Mouse (Mus musculus) midbrain, embryonic 15.5 days (tissue): ENCODE measurements at regions not wholly inside any gene's neighbourhood (a gene's known extent, or its start where the extent isn't known, plus 50 kb on each side); places are given as distances from the start of the nearest gene placed in this dataset.

Source experiments
- ATAC-seq: fragments of 200-750 bp; cut with Nextera tagmentation; replicated peaks from 2 replicates; pipeline ENCODE4 v1.8.0; 2017; ENCODE audit warnings: moderate TSS enrichment
- H3K27ac ChIP-seq: fragments of 300-500 bp; sonication (generic); 2 replicates; pipeline ENCODE4 v1.5.1; 2015; ENCODE audit warnings: mild to moderate bottlenecking, inconsistent platforms
- H3K27me3 ChIP-seq: fragments of 300-500 bp; sonication (generic); replicated peaks from 2 replicates; pipeline ENCODE4 v1.6.1; 2015; ENCODE audit warnings: inconsistent platforms
- H3K36me3 ChIP-seq: fragments of 300-500 bp; sonication (generic); replicated peaks from 2 replicates; pipeline ENCODE4 v1.6.1; 2015; ENCODE audit warnings: inconsistent platforms
- H3K4me1 ChIP-seq: fragments of 300-500 bp; sonication (generic); 2 replicates; pipeline ENCODE4 v1.6.1; 2015; ENCODE audit warnings: inconsistent platforms
- H3K4me2 ChIP-seq: fragments of 300-500 bp; sonication (generic); 2 replicates; pipeline ENCODE4 v1.6.1; 2015; ENCODE audit warnings: inconsistent platforms, mild to moderate bottlenecking, moderate library complexity
- H3K4me3 ChIP-seq: fragments of 300-500 bp; sonication (generic); 2 replicates; pipeline ENCODE4 v1.5.1; 2015; ENCODE audit warnings: mild to moderate bottlenecking, inconsistent platforms
- H3K9ac ChIP-seq: fragments of 300-500 bp; sonication (generic); 2 replicates; pipeline ENCODE4 v1.6.1; 2015; ENCODE audit warnings: mild to moderate bottlenecking, inconsistent platforms
- H3K9me3 ChIP-seq: fragments of 300-500 bp; sonication (generic); 2 replicates; pipeline ENCODE4 v1.6.1; 2016; ENCODE audit warnings: inconsistent platforms
- WGBS: fragments of 180-500 bp; shearing (Covaris S2); methylation state at CpG from one replicate; pipeline ENCODE4 v1.1.7; 2015; ENCODE audit warnings: mixed read lengths; 5-methylcytosine and 5-hydroxymethylcytosine counted together

DNA sequence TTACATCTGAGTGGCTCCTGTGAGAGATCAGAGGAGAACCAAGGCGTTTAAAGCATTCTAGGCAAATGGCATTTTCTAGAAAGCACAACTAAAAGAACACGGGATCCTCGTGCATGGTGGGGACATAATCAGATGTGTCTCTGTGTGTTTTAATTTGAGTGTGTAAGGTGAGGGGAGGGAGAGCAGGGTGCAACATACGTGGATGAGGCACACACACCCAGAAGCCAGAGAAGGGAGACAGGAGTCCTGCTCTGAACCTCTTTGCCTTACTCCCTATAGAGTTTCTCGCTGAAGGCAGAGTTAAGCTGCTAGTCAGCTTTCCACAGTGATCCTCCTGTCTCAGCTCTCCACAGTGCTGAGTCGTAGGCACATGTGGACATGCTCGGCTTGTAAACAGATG is 386.1 kb downstream of the Cbln4 start:
- H3K9me3 ChIP-seq: no peaks in the 10 kb centered on the region
- H3K9ac ChIP-seq: no peak overlapping the region
- no peaks in the 10 kb centered on the region for H3K4me1 ChIP-seq
- no peak overlapping the region for H3K27ac ChIP-seq
- no peaks in the 10 kb centered on the region for H3K27me3 ChIP-seq
- ATAC-seq: no peak
- 52% methylated on average over 7 of the region's 7 CpGs for WGBS
- no peak overlapping the region for H3K4me2 ChIP-seq
- no peak overlapping the region for H3K4me3 ChIP-seq
- H3K36me3 ChIP-seq: no peaks in the 10 kb centered on the region

DNA sequence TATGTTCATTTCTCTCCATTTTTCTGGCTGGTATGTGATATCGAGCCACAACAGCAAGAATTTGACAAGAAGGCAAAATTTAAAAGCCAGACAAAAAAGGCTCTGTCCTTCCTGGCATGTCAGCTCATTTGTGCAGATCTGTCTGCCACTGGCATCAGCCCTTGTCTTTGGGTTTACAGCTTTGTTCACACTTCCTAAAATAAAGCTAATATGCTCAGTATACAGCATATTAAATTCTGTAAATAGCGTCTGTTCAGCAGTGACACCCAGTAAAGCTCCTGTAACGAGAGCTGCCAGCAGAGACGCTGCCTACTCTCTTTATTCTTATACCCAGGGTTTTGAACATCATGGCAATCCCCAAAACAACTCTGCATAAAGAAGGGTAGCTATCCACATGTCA is 401.5 kb downstream of the Cbln4 start:
- H3K27ac ChIP-seq: no peak overlapping the region
- ATAC-seq: no peak

DNA sequence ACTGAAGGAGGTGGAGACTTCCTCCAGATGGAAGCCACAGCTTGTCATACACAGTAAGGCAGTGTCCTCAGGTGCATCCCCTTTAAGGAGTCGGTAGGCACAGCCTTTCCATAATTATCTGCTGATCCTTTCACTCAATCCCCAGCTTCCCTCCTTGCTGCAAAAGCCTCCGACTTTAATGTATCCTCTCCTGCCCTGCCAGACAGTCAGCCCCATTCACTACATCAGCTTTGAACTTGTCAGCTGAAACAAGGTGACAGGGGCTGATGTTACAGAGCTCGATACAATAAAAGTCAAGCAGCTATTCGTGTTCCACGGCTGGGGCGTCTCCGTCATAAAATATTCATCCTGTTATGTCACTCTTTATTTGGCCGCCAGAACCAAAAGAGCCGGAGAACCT is 402.8 kb downstream of the Cbln4 start:
- Histone ChIP-seq H3K9ac (no peak overlapping the region), H3K9me3 (no peaks in the 10 kb centered on the region), H3K36me3 (no peaks in the 10 kb centered on the region), H3K27ac (no peak overlapping the region), H3K4me2 (no peak overlapping the region), H3K4me3 (no peak overlapping the region), H3K27me3 (no peaks in the 10 kb centered on the region), H3K4me1 (peaks cover 20% of the 10 kb centered on the region)
- ATAC-seq: no peak; the same call in 1 of the 2 replicates
- 49% methylated on average over 9 of the region's 9 CpGs for WGBS

More for the DNA sequence above, 401.5 kb downstream of the Cbln4 start:
- Histone ChIP-seq H3K36me3 (no peaks in the 10 kb centered on the region), H3K4me1 (peaks cover 19% of the 10 kb centered on the region), H3K9me3 (no peaks in the 10 kb centered on the region), H3K4me3 (no peak overlapping the region), H3K9ac (no peak overlapping the region), H3K4me2 (no peak overlapping the region), H3K27me3 (no peaks in the 10 kb centered on the region)
- WGBS: 68% methylated on average over 4 of the region's 4 CpGs

DNA sequence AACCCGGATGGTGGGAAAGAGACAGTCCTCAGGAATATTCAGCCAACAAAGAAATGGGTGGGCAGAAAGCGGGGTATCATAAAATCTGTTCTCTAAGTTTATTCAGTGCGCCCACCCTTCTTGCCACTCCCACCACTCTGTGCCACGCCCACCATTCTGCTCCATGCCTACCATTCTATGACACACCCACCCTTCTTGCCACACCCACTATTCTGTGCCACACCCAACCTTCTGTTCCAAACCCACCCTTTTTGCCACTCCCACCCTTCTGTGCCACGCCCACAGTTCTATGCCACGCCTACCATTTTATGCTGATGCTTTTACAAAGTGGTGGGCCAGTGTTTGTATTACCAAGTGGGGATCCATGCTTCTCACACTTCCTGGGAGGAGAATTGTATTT is 404.3 kb downstream of the Cbln4 start:
- Histone ChIP-seq H3K27me3 (no peaks in the 10 kb centered on the region), H3K9ac (no peak overlapping the region), H3K4me3 (no peak overlapping the region), H3K27ac (no peak overlapping the region), H3K9me3 (no peaks in the 10 kb centered on the region), H3K4me2 (no peak overlapping the region), H3K36me3 (no peaks in the 10 kb centered on the region), H3K4me1 (peaks cover 22% of the 10 kb centered on the region)
- ATAC-seq: no peak
- WGBS: 97% methylated on average over 6 of the region's 6 CpGs

DNA sequence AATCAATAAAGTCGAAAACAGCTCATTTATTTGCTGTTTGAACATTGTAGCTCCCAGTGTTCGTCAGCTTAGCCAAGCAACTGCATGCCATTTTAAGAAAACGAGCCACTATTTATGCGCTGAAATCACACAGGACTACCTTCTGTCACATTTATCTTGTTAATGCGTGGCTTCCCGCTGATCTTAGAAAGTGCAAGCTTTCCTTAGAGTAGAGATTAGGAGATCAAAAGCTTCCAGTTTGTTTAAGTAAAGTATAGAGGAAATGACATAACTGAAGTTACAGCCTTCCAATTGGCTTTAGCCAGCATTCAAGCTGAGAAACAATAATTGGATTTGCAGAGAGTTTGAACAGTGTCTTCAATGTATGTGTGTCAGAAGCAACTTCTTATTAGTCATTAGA is 406.4 kb downstream of the Cbln4 start:
- H3K4me2 ChIP-seq: no peak overlapping the region
- H3K27me3 ChIP-seq: no peaks in the 10 kb centered on the region
- WGBS: 28% methylated on average over 6 of the region's 6 CpGs
- no peak overlapping the region for H3K9ac ChIP-seq
- no peaks in the 10 kb centered on the region for H3K9me3 ChIP-seq
- no peak overlapping the region for H3K4me3 ChIP-seq
- H3K27ac ChIP-seq: no peak overlapping the region
- ATAC-seq: no peak
- peaks cover 27% of the 10 kb centered on the region for H3K4me1 ChIP-seq
- H3K36me3 ChIP-seq: no peaks in the 10 kb centered on the region

DNA sequence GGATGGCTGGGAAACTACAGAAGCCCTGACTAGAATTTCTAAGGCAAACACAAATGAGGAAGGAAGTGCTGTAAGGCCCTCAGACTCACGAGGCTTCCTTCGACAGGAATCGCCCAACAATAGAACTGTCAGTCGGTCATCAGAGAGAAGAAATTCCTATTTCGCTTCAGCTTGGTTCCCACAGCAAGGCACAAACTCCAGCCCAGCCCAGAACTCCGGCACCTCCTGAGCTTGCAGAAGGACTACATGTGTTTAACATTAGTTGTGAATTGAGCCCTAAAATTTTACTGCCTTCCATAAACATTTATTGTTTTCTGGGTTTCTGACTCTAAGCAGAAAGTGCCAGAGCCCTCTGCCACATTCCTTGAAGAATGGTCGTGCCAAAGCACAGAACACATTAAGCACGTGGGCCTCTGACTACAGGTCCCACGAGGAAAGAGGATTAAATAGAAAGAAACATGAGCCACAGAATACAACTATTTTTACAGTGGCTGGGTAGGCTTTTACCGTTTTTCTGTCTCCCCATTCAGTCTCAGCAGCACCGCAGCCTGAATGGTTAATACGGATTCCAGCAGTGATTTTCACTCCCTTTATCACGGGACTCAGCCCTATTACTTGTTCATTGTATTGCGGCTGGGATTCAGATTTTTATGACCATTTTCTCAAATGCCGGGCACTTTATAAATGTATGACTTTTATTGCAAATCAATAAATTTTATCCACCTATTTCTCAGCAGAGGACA is 409.7 kb downstream of the Cbln4 start:
- Histone ChIP-seq H3K4me1 (peaks cover 19% of the 10 kb centered on the region), H3K27ac (no peak overlapping the region), H3K36me3 (no peaks in the 10 kb centered on the region), H3K4me2 (no peak overlapping the region), H3K27me3 (no peaks in the 10 kb centered on the region), H3K4me3 (no peak overlapping the region), H3K9me3 (no peaks in the 10 kb centered on the region), H3K9ac (no peak overlapping the region)
- WGBS: 29% methylated on average over 15 of the region's 15 CpGs
- no peak for ATAC-seq

DNA sequence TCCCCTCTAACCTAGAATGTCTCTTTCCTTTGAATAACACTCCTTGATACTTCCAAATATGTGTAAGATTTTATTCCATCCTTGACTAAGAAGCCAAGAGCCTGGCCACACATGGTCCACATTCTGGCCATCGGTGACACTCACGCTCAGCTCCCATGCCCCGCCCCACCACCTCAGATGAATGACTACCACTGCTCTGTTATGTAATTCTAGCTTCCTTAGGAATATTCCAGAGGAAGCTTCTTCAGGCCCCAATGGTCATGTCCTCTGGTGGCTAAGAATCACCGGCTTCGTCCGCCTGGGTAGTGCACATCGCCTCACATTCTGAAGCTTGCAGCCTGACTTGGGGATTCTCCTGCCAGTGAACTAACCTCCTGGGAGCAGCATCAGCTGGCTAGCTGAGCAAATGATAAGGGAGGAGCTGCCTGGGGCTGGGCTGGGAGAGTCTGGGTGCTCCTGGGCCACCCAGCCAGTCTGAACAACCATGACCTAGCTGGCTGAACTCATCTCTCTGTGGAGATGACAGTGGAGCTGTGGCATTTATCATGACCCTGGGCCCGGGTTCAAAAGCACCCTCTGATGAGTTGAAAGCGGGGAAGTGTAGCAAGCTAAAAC is 413.1 kb downstream of the Cbln4 start:
- H3K4me1 ChIP-seq: peaks cover 7% of the 10 kb centered on the region; the same call in 1 of the 2 replicates
- H3K4me2 ChIP-seq: no peak overlapping the region
- H3K9me3 ChIP-seq: no peaks in the 10 kb centered on the region
- ATAC-seq: no peak
- H3K4me3 ChIP-seq: no peak overlapping the region
- no peak overlapping the region for H3K9ac ChIP-seq
- H3K36me3 ChIP-seq: no peaks in the 10 kb centered on the region
- no peaks in the 10 kb centered on the region for H3K27me3 ChIP-seq
- no peak overlapping the region for H3K27ac ChIP-seq
- 91% methylated on average over 9 of the region's 9 CpGs for WGBS

DNA sequence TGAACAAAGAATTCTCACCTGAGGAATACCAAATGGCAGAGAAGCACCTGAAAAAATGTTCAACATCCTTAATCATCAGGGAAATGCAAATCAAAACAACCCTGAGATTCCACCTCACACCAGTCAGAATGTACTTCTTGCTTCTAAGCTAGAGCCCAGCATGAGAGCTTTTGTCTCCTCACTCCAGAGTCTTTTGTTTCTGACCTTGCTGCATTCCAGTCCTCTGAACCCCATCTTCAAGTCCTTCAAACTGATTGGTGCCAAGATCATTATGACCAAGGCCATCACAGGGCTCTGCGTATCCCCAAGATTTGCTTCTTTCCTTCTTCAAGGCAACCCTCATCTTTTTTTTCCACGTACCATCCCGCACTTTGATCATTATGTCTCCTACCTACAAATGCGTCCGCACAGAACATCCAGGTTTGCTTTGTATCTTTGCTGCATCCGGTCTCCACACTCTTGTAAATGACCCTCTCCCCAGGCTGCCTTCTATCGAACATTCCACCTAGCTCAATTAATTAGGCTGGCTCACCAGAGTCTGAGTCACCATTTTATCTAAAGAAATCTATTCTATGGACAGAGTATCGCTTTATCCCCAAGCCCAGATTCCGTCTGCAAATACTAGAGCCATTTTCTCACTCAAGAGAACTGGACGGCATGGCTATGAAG is 414.9 kb downstream of the Cbln4 start:
- H3K4me1 ChIP-seq: 0 out of 2 replicates have a peak, but pooled peaks cover 2% of the 10 kb centered on the region
- 92% methylated on average over 10 of the region's 10 CpGs for WGBS
- no peak overlapping the region for H3K4me3 ChIP-seq
- no peak overlapping the region for H3K9ac ChIP-seq
- H3K9me3 ChIP-seq: no peaks in the 10 kb centered on the region
- no peaks in the 10 kb centered on the region for H3K36me3 ChIP-seq
- no peaks in the 10 kb centered on the region for H3K27me3 ChIP-seq
- no peak for ATAC-seq
- H3K27ac ChIP-seq: no peak overlapping the region
- H3K4me2 ChIP-seq: no peak overlapping the region

DNA sequence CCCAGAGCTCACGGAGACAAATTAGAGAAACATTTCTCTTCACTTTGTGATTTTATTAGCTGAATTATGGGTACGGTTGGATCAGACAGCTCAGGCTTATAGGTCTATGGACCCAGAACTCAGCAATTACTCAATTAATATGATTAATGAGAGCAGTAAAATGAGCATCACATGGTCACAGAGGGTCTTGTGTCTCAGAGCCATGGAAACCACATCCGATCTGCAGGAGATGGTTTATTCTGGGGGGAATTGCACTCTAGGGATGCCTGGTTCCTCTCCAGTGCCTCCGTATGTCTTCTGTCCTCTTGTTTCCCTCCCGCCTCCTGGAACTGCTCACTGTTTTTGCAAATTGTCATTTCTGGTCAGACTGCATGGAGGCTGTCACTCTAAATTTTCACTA is 422.6 kb downstream of the Cbln4 start:
- H3K4me3 ChIP-seq: no peak overlapping the region
- no peak overlapping the region for H3K9ac ChIP-seq
- WGBS: 62% methylated on average over 5 of the region's 5 CpGs
- no peak overlapping the region for H3K4me2 ChIP-seq
- no peaks in the 10 kb centered on the region for H3K27me3 ChIP-seq
- no peak for ATAC-seq
- H3K36me3 ChIP-seq: no peaks in the 10 kb centered on the region
- H3K27ac ChIP-seq: no peak overlapping the region
- H3K9me3 ChIP-seq: no peaks in the 10 kb centered on the region
- 0 out of 2 replicates have a peak, but pooled peaks cover 3% of the 10 kb centered on the region for H3K4me1 ChIP-seq

DNA sequence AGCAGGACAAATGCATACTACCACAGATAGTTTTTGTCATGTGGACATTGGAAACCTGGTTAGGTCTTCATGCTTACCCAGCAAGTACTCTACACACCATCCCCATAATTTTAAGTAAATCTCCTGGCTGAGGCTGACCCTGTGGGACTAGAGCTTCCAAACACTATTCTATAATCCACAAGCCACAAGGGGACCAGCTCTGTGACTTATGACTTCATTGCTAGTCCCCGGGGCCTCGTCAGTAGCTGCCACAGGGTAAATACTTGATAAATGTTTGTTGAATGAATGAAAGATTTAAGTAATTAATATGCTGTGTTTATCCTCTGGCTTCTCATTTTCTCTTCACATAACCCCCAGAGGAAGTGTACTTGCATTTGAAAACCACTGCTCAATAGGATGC is 423.0 kb downstream of the Cbln4 start:
- Histone ChIP-seq H3K9me3 (no peaks in the 10 kb centered on the region), H3K27me3 (no peaks in the 10 kb centered on the region), H3K36me3 (no peaks in the 10 kb centered on the region), H3K9ac (no peak overlapping the region), H3K27ac (no peak overlapping the region), H3K4me3 (no peak overlapping the region), H3K4me1 (0 out of 2 replicates have a peak, but pooled peaks cover 3% of the 10 kb centered on the region), H3K4me2 (no peak overlapping the region)
- 81% methylated on average over 2 of the region's 2 CpGs for WGBS
- no peak for ATAC-seq

DNA sequence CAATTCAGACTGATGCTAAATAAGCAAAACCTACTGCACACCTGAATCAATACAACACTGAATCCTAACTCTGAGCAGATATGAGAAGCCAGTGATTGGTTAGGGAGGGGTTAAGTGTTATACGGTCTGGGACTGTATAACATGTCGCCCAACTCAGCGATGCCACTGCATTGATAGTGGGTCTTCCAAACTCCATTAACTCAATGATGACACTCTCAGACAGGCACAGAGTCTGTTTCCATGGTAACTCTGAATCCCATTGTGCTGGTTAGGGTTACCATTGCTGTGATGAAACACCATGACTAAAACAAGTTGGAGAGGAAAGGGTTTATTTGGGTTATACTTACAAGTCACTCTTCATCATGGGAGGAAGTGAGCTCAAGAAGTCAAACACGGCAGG is 424.5 kb downstream of the Cbln4 start:
- Histone ChIP-seq H3K9ac (no peak overlapping the region), H3K4me3 (no peak overlapping the region)
- ATAC-seq: no peak

DNA sequence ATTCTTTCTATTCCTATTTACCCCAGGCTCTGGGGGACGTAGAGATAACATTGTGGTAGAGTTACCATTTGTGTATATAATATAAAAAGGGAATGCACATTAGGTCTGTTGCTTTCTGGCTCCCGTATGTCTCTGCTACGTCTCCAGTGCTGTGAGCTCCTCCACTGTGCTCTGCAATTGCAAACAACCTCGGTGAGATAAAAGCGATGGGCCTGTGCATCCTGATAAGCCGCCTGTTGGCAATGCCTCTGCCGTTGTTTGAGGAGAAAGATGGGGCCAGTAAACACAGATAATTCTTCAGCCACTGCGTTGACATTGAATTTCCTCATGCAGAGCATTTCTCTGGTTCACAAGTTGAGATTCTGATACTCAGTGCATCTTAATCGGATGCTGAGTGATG is 424.9 kb downstream of the Cbln4 start:
- Histone ChIP-seq H3K4me2 (no peak overlapping the region), H3K36me3 (no peaks in the 10 kb centered on the region), H3K27me3 (no peaks in the 10 kb centered on the region), H3K27ac (no peak overlapping the region), H3K9ac (no peak overlapping the region), H3K4me1 (0 out of 2 replicates have a peak, but pooled peaks cover 3% of the 10 kb centered on the region), H3K4me3 (no peak overlapping the region), H3K9me3 (no peaks in the 10 kb centered on the region)
- ATAC-seq: no peak
- 78% methylated on average over 9 of the region's 9 CpGs for WGBS

More for the DNA sequence above, 424.5 kb downstream of the Cbln4 start:
- H3K4me1 ChIP-seq: 0 out of 2 replicates have a peak, but pooled peaks cover 3% of the 10 kb centered on the region
- H3K27ac ChIP-seq: no peak overlapping the region
- H3K4me2 ChIP-seq: no peak overlapping the region
- WGBS: 77% methylated on average over 4 of the region's 4 CpGs
- H3K9me3 ChIP-seq: no peaks in the 10 kb centered on the region
- no peaks in the 10 kb centered on the region for H3K27me3 ChIP-seq
- no peaks in the 10 kb centered on the region for H3K36me3 ChIP-seq
